Mouse (Mus musculus) CH12F3 (cell line): ENCODE results near the gene Smarcd3.

Experiments used
- in situ Hi-C: fragments of 300-500 bp; cut with MboI; formaldehyde crosslinking; loops from 2 replicates; pipeline ENCODE4 v1.14.3; 2020; ENCODE audit warnings: low sequenced_read_pairs

The Smarcd3 gene

DNA sequence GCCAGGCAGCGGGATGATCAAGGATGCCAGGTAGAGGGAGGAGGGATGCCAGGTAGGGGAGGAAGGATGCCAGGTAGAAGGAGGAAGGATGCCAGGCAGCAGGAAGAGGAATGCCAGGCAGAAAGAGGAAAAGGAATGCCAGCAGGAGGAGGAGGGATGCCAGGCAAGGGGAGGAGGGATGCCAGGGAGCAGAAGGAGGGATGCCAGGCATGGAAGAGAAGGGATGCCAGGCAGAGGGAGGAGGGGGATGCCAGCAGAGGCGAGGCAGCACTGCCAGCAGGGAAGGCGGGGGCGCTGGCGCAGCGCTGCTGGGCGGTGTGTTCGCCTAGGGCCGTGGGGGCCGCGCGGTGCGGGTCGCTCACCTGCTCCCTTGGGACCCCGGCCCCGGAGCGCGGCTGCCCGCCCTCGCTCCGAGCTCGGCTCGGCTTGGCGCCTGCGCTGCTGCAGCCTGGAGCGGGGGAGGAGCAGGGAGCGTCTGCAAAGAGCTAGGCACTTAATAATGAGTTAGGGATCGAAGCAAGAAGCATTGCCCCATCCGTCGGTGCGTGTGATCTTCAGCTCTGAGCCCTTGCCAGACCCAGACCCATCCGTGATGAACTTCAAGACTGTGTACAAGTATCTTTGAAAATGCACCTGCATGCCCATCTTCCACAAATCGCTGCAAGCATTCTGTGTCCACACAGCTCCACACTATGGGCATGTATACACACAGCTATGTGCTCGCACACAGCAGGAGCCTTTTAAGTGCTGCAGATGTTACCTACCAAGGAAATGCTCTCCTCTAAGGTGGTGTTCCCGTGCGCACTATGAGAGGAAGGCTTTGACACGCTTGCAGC is at the start of gene Smarcd3:
Gene Smarcd3 (minus strand): TSS at position 426 of the 836 bp plus-strand sequence.
- in situ Hi-C loops: no loop called here

DNA sequence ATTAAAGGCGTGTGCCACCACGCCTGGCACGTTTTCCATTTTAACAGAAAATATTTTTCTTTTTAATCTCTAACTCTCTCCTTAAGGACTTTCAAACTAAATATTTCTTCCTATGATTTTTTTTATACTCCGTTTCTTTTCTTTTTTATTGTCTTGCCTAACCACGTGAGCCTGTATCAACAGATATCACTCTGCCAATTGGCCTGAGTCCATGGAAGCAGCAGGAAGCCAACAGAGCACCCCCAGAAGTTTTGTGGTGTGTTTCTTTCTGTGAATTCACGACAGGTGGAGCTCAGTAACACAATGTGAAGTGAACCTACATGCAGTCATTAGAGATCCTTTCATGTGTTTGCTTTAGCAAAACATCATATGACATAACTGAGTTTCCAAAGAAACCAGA is 37.2 kb upstream of the Smarcd3 start:
- in situ Hi-C loops: no loop called here

DNA sequence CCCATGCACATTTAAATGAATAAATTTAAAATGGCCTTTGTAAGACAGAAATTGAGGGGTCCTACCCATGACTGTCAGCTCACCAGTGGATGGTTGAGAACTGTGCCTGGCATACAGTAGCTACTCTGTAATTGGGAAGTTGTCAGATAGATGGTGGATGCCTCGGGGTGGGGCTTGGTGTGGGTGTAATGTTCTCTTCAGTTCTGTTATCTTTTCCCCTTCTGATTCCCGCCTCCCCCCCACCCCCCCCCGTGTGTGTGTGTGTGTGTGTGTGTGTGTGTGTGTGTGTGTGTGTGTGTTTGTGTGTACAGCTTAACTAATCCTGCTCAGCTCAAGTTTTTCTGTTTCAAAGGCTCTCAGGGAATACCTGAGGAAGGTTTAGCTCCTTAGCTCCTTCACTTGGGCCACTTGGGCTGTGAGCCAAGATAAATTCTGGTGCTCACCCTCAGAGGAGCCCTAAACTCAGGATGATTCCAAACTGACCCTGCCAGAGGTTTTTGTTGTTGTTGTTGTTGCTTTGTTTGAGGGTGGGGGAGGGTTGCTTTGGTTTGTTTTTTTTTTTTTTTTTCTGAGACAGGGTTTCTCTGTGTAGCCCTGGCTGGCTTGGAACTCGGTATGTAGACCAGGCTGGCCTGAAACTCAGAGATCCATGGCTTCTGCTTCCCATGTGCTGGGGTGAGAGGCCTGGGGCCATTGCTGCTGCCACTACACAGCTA is 35.7 kb upstream of the Smarcd3 start:
- in situ Hi-C loops: no loop called here

DNA sequence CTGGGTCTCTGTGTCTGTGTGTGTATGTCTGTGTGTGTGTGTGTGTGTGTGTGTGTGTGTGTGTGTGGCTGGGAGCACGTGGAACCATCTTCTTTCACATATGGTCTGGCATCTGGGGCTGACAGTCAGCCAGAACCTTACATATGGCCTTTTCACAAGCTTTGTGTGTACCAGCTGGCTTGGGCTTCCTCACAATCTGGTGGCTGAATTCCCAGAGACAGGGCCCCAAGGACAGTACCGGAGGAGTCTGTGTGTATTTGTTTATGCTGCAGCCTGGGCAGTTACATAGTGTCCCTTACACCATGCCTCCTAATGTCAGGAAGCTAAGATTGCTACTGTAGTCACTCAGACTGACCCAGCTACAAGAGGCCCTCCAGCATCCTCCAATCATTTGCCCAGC is 32.9 kb upstream of the Smarcd3 start:
- in situ Hi-C loops: no loop called here

DNA sequence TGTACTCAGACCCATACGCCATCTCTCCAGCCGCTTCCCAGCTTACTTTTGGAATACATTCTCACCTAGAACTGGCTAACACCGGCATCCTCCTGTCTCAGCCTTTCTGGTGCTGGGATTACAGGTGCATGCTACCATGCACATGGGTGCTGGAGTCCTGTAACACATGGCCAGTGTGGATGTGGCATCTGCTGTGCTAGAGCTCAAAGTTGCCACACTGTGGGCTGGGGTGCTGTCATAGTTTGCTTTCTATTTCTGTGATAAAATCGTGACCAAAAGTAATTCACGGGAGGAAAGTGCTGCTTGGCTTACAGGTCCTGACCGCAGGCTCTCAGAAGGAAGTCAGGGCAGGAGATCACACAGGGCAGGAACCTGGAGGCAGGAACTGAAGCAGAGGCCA is 30.3 kb upstream of the Smarcd3 start:
- in situ Hi-C loops: no loop called here

DNA sequence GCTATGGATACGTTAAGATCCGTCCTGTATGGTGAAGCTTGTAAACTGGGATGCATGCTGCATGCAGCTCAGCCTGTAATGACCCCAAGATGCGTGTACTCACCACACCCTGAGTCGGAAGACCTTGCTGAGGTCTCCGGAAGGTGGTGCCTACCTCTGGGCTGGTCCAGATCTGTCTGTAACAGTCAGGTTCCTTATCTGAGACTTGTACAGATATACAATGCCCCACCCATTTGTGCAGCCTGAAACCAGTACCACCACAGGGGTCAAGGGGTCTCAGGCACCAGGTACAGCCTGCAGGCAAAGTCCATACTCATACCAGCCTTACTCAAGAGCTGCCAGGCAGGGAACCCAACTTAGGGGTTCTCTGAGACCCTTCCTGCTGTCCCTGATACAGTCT is 28.6 kb upstream of the Smarcd3 start:
- in situ Hi-C loops: no loop called here

DNA sequence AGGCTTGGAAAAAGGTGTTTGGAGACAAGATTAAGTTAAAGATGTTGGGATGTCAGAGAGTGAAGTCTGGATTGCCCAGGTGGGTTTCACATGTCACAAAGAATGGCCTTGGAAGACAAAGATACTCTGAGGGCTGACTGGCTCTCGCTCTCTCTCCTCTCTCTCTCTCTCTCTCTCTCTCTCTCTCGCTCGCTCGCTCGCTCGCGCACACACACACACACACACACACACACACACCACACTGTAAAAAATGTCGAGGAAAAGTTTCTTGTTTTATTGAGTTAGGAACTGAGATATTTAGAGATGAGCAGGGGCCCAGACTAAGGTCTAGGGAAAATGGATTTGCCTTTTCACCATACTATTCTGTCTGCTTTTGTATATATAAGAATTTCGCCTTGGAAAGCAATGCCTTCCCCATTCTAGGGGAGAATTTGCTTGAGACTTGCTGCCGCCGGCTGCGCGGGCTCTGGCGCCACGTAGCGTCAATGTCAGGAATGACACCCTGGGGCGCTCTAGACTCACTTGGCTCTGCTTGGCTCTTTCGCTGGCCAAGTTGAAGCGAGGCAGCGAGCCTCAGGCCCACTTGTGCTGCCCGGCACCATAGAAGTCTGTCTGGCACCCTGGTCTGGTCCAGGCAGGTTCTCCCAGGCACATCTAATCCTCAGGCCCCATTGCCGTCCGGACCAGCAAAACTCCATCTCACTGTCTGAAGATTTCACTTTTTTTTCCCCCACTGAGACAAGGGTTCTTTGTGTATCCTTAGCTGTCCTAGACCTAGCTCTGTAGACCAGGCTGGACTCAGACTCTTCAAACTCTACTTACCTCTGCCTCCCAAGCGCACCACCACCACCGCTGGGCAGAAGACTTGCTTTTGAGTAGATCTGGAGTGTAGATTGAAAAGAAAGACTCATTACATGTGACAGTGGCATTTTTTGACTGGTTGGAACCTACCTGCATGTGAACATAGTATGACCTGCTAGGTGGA is 27.8 kb upstream of the Smarcd3 start:
- in situ Hi-C loops: no loop called here

DNA sequence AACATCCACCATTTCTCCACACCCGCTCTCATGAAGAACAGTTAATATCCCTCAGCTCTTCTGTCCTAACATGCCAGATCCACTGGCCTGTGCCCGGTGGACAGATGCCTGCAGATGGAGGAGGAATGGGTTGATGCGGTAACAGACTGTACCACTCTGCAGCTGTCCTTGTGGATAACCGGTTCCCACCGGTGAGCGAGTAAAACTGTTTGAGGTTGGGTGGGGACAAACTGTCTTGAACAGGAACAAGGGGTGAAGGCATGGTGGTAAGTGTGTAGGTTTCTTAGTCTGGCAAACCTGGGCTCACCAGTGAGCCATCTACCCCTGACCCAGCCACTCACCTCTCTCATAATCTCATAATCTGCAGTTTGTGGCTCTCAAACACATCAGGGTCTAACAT is 27.1 kb upstream of the Smarcd3 start:
- in situ Hi-C loops: no loop called here

DNA sequence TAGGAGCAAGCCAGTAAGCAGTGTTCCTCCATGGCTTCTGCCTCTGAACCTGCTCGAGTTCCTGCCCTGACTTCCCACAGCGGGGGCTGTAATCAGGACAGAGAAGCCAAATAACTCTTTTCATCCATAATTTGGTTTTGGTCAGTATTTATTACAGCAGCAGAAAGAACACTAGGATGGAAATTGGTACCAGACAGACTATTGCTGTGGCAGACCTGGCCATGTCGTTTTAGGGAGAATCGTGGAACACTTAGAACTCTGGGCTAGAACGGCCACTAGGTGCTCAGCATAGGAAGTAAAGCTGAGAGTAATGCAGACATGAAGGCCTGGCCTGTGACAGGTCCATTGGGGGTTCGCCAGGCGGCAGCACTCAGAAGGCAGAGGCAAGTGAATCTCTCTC is 25.5 kb upstream of the Smarcd3 start:
- in situ Hi-C loops: no loop called here

DNA sequence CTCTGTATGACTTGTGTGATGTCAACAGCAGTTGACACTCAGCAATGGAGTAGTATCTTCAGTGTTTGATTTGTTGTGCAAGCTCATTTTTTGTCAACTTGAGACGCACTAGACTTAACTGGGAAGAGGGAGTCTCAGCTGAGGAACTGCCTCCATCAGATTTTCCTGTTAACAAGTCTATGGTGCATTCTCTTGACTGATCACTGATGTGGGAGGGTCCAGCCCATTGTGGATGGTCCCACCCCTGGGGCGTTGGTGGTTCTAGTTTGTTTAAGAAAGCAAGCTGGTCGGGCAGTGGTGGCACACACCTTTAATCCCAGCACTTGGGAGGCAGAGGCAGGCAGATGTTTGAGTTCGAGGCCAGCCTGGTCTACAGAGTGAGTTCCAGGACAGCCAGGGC is 25.0 kb upstream of the Smarcd3 start:
- in situ Hi-C loops: no loop called here

DNA sequence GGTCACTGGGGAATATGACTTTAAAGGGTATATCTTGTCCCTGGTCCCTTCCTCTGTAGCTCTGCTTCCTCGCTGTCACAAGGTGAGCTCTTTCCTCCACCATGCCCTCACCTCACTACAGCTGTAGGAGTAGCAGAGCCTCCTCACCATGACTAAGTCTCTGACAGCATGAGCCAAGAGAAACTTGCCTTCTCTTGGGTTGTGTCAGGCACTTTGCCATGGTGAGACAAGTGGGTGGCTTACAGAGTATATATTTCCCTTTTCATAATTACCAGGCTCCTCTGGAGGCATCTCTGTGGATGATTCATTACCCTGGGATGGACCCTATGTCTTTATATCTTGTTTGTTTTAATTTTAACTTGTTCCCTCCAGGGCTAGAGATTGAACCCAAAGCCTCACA is 21.2 kb upstream of the Smarcd3 start:
- in situ Hi-C loops: no loop called here

DNA sequence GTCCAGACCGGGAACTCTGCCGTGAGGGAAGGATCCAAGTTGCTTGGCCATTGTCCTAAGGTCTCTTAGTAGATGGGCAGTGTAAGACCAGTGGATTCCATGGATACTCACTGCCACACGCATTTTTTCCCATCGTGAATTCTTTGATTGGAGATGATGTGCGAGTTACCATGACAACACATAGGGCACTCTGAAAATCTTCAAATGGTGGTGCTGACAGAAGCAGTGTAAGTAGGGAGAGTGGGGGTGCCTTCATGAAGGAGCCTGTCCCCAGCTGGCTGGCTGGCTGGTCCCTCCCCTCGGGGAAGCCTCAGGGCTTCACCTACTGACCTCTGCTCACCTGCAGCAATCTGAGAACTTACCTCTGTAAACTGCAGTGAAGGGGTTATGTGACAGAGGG is 14.9 kb upstream of the Smarcd3 start:
- in situ Hi-C loops: no loop called here

DNA sequence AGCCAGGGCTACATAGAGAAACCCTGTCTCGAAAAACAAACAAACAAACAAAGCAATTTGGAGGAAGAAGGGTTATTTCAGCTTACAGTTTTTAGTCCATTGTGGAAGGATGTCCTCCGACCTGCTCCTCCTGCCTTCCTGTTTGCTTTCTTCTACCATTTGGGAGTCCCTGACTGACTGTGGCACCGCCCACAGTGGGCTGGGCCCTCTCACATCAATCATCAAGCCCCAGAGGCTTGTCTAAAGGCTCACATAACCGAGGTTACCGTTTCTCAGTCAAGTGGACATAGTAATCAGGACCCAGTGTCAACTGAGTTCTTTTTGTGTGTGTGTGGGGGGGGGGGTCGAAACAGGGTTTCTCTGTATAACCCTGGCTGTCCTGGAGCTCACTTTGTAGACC is 13.9 kb upstream of the Smarcd3 start:
- in situ Hi-C loops: no loop called here

DNA sequence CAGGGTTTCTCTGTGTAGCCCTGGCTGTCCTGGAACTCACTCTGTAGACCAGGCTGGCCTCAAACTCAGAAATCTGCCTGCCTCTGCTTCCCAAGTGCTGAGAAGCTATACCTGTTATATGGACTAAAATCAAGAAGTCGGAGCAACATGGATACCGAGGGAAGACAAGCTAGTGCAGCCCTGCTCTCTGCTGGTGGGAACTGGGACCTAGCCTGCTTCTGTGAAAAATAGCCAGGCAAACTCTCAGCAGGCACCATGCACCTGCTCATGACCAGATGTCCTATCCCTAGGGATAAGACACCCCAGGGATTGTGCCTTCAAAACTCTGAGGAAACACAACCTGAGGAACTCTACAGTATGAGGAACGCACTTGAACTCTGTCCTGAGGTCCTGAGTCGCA is 12.8 kb upstream of the Smarcd3 start:
- in situ Hi-C loops: no loop called here

DNA sequence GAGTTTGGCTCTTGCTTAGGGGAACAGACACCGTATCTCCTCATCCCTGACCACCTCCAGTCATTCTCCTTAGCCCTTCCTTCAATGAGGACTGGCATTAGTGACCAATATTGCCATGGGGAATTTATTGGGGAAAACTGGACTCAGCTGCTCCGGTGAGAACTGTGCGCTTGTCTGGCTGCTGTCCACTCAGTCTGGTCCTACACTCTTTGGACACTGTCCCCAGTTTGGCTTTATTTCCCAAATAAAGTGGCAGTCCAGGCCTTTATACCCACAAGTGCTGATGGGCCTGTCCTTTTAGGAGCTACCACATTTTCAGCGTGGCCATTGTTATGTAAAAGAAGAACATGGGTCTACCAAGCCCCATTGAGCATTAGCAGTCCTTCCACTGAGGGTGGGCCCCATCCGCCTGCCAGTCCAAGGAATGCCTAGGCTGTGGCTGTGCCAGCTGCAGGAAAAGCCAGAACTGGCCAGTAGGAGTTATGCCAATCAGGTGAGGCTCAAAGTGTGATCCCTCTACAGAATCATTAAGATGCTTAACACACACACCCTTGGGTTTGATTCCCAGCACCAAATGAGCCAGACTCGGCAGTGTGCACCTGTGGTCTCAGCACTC is 11.4 kb upstream of the Smarcd3 start:
- in situ Hi-C loops: no loop called here

DNA sequence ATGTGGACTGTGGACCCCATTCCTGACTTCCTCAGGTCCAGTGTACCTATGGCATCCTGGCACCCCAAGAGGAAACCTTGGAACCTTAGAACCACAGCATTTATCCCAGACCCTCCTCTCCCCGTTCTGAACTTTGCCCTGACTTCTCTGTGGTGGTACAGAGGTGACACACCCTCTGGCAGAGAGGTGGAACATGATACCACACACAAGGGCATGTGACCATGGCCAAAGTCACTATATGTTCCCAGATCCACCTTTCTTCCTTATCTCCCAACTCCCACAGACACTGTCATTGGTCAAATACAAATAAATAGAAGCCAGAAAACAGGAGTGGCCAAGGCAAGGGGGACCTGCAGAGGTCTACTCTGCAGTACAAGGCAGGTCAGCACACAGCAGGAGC is 10.9 kb upstream of the Smarcd3 start:
- in situ Hi-C loops: no loop called here

DNA sequence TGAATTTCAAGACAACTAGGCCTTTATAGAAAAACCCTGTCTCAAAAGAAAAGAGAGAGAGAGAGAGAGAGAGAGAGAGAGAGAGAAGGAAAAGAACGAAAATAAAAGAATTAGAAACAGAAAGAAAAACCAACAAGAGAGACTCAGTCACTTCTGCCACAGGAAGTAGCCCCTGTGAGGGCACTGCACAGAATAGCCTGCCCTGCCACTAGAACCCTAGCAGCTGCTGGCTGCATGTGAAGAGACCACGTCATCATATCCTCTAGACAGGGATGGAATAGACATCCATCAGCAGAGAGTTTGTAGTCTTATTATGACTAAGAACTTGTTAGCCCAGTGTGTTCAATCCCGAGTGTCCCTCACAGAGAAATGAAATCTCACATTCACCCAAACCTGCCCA is 5.5 kb upstream of the Smarcd3 start:
- in situ Hi-C loops: no loop called here

DNA sequence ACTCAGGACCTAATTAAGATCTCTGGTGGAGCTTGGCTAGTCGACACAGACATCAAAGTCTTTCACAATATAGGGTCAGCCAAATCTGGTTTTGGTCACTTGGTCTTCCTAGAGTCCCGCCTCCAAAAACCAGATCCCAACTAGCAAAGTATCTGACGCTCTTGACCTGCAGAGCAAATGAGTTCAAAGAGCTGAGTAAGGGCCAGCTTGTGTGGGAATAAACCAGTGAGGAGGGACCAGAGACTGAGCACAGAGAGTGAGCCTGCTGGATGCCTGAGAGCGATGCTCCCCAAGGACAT is 560 bp upstream of the Smarcd3 start:
- in situ Hi-C loops: no loop called here

DNA sequence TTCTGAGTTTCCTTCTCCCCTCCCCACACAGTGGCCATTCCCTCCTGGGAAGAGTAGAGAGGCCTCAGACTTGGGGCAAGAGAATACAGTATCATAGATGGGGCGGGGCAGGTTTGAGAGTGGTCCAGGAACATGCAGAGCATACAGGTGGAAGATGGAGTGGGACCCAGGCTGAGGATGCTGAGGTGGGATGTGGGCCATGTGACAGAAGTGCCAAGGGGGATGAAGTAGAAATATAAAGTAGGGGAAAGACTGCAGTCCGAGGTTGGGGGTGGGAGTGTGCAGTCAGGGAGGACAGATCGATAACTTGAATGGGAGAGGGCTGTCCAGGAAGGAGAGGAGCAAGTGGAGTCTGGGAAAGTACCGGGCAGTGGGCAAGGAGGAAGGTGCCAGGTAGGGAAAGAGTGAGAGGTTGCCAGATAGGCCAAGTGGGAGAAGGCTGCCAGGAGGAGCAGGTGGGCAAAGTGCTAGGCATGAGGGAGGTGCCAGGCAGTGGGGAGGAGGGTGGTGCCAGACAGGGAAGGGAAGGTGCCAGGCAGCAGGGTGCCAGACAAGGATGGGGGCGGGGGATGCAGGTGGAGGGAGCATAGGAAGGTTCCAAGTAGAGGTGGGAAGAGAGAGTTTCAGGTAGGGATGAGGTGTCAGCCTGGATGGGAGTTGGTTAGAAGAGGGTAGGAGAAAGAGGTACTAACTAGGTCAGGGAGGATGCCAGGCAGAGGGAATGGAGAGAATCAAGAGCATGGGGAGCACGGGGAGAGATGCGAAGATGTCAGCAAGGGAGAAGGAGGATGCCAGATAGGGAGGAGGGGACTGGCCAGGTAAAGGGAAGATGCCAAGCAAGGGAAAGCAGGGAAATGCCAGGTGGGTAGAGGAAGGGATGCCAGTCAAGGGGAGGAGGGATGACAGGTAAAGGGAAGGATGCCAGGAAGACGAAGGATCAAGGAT is 898 bp downstream of the Smarcd3 start:
- in situ Hi-C loops: no loop called here
